Mouse (Mus musculus) lung, postnatal 4 days (tissue): ENCODE measurements around the gene Bptf.
"Not testable (repeated sequence)": the region's sequence is repeated elsewhere in the genome, so short reads cannot be mapped to it uniquely, and the experiment has no call there.

Experiments used
- DNase-seq, 2 experiments: peaks; one replicate each; pipeline ENCODE4 v3.0.0; 2021

Gene Bptf

DNA sequence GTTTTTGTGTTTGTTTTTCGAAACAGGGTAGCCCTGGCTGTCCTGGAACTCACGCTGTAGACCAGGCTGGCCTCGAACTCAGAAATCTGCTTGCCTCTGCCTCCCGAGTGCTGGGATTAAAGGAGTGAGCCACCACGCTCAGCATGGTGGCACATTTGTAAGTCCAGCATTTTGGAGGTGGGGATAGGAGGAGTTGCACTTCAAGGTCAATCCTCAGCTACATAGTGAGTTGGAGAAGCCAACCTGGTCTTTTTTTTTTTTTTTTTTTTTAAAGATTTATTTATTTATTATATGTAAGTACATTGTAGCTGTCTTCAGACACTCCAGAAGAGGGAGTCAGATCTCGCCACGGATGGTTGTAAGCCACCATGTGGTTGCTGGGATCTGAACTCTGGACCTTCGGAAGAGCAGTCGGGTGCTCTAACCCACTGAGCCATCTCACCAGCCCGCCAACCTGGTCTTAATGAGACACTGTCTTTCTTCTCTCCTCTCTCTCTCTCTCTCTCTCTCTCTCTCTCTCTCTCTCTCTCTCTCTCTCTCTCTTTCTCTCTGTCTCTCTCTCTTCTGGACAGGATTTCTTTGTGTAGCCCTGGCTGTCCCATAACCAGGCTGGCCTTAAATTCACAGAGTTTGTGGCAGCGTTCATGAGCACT lies 116.3 kb downstream of the Bptf start:
- not testable (repeated sequence) for DNase-seq

DNA sequence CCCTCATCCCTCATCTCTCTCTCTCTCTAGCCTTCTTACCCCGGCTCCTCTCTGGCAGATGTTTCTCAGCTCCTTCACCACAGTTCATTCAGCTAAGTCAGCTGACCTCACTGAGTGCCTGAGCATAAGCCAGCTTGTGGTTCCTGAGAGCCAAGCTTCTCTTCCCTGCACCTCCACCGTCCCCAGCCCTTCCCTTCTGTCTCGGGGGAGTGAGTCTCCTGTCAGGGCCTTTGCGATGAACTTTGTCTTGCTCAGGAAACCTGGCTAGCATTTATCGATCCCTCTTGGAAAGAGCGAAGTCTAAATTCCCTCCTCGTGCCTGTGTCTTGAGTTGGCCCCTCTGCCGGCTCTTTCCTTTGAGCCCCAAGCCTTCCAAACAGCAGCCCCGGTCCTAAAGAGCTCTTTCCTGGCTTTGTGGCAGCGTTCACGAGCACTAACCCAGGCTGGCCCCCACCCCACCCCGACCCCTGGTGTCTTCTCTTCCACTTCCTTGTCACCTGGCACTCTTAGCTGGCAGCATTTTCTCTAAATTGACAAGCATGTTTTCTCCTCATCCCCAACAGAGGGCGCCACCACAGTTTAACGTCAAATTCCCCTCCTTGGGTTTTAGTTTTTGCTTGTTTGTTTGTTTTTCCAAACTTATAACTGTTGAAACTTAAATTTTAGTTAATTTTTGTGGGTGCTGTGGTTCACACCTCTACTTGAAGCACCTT lies 117.2 kb downstream of the Bptf start:
- peak; percentile 57 to 77 for DNase-seq

DNA sequence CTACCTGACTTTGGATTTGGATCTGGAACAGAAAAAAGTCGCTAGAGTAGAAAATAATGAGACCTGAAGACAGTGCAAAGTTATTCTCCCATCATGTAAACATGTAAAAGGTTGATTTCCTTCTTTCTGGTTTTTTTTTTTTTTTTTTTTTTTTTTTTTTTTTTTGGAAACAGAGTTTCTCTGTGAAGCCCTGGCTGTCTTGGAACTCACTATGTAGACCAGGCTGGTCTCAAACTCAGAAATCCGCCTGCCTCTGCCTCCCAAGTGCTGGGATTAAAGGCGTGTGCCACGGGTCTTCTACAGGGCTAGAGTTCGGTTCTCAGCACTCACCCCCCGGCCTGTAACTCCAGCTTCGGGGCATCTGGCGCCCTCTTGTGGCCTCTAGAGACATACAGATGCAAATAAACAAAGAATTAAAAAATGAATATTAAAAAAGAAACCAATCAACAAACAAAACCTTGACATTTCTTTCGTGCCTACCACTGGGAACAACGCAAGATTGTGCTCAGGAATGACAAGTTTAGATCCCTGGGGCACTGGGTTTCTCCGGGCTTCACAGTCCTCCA lies 117.8 kb downstream of the Bptf start:
- no peak for DNase-seq

DNA sequence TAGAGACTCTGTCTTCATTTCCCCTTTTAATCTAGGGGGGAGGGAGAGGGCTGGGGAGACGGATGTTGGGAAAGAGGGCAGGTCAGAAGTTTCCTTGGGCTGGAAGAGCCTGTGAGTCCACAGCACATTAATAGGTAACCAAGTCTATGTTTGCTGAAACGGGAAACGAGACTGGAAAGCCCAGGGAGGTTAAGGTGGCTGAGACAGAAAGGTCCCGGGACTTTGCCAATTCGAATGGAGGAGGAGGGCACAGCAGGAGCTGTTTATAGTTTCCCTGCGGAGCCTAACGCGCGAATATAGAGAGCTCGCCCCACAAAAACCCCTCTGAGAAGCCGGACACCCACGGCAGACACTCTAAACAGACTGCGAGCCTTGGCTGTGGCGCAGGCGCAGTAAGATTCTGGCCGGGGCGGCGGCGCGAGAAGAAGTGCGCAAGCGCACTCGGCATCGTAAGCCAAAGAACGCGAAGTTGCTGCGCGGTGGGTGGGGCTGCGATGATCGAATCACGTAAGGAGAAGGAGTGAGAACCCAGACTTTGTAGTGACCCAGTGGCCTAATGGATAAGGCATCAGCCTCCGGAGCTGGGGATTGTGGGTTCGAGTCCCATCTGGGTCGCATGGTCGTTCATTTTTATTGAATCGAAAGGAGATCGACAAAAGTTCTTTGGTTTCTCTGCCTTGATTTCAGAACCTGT lies 119.5 kb downstream of the Bptf start:
- peak; percentile 98 to 99 for DNase-seq

DNA sequence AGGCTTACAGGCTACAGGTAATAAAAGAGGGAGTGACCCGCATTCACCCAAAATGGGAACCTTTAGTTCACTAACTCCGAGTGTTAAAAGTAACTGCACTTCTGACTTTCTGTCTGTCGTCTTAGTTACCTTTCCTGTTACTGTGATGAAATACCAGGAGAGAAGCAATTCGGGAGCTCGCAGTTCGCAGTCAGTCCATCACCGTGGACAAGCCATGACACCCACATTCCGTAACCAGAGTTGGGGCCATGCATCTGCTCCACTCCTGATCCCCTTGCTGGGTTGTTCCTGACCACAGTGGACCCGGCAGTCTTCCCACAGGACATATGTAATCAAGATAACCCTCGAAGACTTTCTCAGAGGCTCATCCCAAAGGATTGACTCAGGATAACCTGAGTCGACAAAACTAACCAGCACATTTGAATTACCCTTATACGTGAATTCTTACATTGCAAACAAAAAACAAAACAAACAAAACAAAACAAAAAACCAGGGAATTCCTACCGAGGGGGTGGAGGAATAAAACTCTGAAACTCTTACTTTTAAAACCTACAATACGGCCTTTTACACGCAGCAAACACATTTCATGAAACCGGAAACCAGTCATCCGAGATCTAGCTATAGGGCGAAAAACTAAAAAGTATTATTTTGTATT lies 120.1 kb downstream of the Bptf start:
- peak in 1 of 2 experiments; percentile 40 for DNase-seq

DNA sequence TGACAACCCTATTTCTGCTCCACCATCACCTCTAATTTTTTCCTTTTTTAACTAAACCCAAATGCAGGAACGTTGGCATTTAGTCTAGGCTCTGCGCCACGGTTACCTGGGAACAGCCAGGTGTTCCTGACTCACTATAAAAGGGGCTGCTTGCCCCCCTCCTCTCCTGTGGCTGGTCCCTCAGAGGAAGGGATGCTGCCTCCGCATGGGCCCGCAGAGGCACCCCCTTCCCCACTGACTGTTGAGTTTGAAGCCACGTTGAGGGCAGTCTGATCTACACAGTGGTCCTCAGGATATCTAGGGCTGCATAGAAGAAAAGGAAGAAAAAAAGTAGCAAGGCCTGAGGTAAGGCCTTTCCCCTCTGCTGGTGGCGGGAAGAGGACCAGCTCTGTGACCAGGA lies 120.8 kb downstream of the Bptf start:
- DNase-seq = no peak

DNA sequence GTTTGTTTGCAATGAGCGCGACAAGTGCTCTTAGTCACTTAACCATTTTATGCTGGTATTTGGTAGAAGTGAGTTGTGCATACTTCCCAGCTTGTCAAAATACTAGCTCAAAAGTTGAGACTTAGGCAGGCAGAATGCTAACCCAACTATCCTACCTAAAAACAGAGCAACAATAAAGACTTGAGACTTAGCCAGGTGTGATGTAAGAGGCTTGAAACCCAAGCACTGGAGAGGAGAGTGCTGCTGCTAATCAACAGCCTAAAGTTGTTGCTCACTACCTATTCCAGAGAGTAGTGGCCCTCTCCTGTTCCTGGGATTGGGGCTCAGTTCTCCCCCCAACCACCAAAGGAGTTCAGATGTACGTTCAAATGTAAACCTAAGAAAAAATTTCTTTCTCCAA lies 121.5 kb downstream of the Bptf start:
- DNase-seq = no peak

DNA sequence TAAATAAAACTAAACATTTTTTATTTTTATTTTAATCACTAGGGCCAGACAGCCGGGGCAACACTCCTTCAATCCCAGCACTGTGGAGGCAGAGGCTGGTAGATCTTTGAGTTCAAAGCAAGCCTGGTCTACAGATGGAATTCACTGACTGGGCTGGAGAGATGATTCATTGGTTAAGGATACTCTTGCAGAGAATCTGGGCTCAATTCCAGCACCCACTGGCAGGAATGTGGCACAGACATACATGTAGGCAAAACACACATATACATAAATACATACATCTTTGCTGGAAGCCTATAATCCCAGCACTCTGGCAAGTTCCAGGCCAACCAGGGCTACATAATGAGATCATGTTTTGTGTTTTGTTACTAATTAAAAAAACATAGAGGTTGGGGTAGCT lies 126.4 kb downstream of the Bptf start:
- DNase-seq = no peak

DNA sequence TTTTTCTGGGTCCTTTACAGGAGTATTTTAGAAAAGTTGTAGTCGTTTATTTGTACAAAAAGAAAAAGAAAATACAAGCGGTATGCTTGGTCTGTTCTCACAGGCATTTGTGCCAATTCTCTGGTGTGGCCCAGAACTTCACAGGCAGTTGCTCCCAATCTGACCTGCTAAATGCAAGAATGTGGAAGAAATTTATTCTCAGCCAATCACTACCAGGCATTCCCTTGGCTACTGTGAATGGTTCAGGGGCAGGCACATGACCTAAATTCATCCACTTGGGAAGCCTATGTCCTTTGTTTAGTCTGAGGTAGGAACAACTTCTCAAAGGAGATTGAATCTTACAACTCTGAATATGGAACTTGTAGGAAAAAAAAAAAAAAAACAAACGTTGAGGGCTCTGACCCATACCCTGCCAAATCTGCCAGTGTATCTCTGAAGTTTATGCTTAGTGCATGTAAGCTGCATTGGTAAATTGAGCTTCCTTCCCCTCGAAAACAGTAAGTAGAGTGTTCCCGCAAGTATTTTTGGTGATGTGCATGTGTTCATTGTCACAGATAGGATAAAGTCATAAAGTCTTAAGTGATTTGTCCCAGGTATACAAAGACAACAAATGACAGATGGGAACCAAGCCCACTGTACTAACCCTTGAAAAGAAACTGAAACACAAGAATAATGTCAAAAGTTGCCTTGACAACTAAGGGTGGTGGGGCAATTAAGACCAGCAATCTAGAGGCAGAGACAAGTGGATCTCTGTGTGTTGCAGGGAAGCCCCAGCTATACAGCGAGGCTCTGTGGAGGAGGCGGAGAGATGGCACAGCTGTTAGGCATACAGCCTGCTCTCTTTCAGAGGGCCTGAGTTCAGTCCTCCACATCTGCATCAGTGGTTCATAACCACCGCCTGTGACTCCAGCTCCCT lies 129.9 kb downstream of the Bptf start:
- no peak for DNase-seq

DNA sequence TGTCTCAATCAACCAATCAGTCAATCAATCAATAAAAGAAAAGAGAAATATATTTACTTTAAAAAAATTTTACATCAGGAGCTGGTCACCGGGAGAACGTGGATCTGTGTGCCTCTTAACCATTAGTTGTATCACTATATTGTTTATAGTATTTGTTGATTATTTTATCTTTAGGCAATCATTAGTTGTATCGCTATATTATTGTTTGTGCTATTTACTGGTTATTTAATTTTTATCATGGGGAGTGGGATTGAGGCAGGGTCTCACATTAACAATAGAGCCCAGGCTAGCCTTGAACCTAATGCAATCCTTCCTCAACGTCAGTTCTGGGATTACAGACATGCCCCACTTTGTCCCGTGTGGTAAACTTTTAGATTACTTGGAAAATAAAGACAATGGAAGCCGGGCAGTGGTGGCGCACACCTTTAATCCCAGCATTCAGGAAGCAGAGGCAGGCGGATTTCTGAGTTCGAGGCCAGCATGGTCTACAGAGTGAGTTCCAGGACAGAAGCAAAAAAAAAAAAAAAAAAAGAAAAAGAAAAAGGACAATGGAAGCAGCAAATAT lies 131.9 kb downstream of the Bptf start:
- DNase-seq = no peak

DNA sequence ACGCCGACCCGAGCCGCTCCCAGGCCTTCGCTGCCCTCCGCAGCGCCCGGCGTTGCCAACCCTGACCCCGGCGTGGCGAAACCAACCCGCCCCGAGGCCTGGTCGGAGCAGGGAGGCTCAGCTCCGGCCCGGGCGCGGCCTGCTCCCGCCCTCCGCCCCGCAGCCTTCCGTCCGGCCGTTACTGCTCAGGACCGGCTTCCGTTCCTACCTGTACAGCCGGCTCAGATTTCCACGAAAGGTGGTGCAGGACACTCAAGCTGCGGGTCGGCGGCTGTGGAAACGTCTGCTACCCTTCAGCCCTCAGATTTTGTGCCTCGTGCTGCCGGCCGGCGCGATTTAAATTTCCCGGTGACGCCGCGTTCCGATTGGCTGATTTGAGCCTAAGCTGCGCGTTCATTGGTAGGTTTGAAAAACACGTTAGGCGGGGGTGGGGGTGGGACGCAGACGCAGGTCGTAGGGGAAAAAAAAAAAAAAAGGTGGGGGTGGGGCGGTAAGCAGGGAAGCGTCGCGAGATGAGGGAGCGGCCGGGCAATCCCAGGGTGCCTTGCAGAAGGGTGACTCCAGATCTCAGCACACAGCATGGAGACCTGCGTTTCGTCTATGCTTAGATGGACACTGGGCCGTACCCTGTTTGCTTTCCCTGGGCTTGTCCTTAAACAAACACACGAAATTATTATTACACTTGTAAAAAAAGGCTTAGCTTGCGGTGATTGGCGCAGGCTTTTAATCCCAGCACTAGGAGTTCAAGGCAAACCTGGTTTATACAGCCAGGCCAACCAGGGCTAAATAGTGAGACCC lies 132.6 kb downstream of the Bptf start, which contains the start of gene Kpna2:
TSS of gene Kpna2 (minus strand) at position 391 of the 798 bp plus-strand sequence.
- peak; percentile 92 to 94 for DNase-seq

DNA sequence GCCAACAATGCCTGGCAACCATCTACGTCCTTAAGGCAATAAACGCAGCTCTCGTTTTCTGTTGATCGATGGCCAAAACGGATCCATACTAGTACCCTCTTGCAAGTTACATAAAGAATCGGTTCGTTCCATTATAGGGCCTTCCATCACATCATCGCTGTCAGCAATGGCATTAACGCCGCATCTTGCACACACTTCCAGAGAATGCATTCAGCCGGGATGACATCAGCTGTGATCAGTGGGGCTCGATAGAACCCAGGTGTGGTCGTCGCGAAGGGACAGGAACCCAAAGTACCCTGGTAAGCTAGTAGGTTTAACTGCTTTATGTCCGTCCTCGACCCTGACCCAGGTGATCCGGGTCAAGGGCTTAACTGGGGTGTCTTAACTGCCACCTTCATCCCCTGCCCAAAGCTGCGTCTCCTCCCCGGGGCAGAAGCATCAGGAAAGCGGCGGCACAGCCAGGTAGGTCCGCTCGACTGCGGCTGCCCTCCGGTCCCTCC lies 133.2 kb downstream of the Bptf start:
- no peak for DNase-seq

DNA sequence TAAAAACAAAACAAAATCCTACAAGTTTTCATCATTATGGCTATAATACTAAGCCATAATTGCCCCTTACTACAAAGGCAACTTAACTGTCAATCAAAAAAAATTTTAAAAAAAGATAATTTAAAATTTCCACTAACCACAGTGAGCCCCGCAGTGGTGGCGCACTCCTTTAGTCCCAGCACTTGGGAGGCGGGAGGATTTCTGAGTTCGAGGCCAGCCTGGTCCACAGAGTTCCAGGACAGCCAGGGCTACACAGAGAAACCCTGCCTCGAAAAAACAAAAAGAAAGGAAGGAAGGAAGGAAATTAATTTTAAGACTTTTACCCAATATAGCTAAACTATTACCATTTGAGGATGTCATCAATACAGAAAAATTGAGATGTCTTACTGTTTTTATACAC lies 134.0 kb downstream of the Bptf start:
- DNase-seq = no peak

DNA sequence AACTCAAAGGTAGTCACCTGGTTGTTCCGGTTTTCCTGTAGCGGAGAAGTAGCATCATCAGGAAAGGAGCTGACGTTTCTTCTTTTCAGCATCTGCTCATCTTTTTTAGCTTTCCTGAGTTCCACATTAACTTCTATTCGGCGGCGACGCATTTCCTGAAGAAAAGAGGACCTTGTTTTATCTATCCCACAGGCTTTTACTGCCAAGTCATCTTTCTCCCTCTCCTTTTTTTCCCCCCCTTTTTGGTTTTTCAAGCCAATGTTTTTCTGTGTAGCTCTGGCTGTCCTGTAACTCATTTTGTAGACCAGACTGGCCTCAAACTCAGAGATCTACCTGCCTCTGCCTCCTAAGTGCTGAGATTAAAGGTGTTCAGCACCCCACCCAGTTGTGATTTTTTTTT lies 135.4 kb downstream of the Bptf start:
- DNase-seq = not testable (repeated sequence)

DNA sequence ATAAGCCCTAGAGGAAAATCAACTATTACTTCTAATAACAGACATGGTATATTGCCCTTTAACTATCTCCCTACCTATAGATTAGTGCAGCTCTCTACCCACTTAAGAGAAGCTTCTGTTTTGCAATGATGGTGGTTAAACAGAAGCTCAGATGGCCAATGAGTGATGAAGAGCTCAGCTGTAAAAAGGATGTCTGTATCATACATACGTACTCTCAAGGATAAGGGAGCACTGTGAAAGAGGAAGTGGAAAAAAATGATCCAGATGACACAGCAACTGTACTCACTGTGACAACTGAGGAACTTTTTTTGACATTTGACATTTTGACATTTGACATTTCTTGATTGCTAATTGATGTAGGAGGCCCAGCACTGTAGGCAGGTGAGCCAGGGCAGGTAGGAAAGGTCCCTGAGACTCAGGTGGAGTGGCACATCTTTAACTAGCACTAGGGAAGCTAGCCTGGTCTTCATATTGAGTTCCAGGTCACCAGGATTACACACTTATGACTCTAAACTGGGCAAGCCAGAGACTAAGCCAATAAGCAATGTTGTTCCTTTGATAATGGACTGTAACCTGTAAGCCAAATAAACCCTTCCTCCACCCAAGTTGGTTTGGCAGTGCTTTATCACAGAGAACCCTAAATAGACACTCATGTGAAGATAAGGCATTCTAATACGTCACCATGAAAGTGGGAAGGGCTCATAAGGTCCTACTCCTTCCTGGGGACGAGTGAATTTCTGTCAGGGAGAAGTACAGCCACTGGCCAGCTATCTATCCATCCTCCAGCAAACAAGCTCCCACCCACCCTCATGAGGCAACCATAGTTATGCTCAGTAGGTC lies 137.5 kb downstream of the Bptf start:
- DNase-seq = no peak

DNA sequence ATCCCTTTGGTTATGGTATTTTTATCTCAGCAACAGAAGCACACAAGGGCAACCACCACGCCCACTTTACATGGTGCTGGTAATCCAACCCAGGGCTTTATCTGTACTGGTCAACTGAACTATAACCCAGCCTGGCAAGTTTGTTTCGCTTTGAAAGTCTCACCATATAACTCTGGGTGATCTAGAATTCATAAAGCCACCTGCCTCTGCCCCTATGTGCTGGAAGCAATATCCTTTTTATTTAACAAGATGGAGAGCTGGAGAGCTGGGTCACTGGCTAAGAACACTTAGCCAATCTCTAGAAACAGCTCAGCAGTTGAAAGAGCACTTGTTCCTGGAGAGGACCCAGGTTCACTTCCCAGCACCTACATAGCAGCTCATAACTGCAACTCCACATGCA lies 144.5 kb downstream of the Bptf start:
- no peak for DNase-seq

DNA sequence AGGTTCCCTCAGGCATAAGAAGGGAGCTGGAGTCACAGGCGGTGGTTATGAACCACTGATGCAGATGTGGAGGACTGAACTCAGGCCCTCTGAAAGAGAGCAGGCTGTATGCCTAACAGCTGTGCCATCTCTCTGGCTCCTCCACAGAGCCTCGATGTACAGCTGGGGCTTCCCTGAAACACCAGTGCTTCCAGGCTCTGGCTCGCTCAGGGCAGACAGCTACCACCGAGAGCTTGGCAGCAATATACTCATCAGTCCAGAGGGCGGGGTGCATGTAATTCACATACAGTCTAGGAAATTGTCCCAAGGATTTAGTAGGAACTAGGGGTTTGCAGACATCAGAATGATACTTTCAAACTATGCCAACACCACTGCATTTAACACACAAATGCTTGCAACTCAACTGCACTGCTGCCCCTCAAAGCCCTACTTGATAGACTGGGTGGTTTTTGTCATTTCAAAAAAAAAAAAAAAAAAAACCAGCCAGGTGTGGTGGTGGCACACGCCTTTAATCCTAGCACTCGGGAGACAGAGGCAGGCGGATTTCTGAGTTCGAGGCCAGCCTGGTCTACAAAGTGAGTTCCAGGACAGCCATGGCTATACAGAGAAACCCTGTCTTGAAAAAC lies 145.8 kb downstream of the Bptf start:
- DNase-seq = peak in 1 of 2 experiments; percentile 78
